Mouse (Mus musculus) frontal cortex, postnatal 36 days (tissue): ENCODE measurements around the gene Chrna3.

Experiments used
- DNase-seq, 2 experiments: peaks; one replicate each; pipeline ENCODE4 v3.0.0; 2022; ENCODE audit warnings: low spot score in 2 of 2

Gene Chrna3

DNA sequence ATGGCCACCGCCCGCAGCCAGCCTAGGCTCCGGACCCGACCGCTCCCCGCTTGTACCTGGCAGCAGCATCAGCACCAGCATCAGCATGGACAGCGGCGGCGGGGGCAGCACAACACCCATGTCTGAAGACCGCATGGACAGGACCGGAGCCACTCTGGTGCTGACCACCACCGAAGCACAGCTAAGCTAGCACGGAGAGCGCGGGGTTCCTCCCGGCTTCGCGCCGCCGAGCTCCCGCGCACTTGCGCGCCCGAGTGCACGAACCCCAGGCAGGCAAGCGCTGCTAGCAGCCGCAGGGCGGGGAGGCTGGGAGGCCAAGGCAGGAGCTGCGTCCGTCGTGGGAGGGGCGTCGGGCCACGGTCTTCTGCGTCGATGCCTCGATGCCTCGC, at the start of gene Chrna3:
TSS of gene Chrna3 (minus strand) at position 288 of the 389 bp plus-strand sequence.
- DNase-seq, result no peak

- no peak for DNase-seq
Measured at GRCm38 (mm10) chr9:55067965-55068265, 41.6 kb upstream of the Chrna3 start.

- DNase-seq, result peak in 1 of 2 experiments; percentile 22
Measured at GRCm38 (mm10) chr9:55067260-55067964, 41.0 kb upstream of the Chrna3 start.

DNA sequence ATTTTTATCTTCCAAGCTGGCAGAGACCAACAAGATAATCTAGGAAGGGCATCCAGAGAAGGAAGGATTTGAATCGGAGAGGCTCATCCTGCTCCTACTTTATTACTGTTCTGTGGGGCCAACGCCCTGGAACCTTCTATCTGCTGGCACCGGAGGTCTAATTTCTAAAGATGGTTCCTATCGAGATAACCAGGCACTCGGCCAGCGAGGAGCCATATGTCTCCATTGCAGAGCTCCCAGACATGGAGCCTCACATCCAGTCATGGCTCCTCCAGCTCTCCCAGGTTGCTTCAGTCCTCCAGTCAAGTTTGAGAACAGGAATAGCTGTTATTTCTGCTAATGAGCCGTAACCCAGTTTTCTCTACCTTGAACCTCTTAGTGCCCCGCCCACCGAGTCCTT, 38.9 kb upstream of the Chrna3 start:
- no peak for DNase-seq

DNA sequence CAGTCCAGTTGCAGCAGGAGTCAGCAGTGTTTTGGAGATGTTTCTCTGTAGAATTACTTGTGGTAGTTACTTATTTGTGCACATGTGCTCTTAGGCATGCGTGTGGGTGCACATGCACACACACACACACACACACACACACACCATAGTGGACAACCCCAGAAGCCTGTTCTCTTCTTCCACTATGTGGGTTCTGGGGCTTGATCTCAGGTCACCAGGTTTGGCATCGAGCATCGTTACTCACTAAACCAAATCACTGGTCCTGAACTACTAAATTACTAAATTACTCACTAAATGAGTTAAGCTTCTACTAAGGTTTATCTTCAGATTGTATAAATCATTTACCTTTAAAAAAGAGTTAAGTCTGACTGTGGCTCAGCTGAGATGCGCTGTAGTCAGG, 31.7 kb upstream of the Chrna3 start:
- DNase-seq, result no peak

DNA sequence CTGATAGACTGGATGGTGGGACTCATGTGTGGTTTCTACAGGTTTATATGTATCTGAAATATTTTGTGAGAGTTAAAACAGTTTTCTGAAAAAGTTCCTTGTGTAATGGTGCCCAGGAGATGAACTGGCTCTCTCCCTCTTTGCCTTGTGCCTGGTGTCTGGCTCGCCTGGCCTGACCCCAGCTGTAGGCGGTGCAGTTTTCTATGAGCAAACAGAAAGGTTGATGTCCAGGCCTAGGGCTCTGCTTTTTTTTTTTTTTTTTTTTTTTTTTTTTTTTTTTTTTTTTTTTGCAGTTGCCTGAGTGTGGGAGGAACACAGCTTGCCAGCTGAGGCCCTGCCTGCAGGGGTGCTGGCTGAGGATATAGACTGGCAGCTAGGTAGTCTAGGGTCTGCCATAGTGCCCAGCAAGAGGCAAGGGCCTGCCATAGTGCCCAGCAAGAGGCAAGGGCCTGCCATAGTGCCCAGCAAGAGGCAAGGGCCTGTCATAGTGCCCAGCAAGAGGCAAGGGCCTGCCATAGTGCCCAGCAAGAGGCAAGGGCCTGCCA, 29.1 kb upstream of the Chrna3 start:
- no peak for DNase-seq

DNA sequence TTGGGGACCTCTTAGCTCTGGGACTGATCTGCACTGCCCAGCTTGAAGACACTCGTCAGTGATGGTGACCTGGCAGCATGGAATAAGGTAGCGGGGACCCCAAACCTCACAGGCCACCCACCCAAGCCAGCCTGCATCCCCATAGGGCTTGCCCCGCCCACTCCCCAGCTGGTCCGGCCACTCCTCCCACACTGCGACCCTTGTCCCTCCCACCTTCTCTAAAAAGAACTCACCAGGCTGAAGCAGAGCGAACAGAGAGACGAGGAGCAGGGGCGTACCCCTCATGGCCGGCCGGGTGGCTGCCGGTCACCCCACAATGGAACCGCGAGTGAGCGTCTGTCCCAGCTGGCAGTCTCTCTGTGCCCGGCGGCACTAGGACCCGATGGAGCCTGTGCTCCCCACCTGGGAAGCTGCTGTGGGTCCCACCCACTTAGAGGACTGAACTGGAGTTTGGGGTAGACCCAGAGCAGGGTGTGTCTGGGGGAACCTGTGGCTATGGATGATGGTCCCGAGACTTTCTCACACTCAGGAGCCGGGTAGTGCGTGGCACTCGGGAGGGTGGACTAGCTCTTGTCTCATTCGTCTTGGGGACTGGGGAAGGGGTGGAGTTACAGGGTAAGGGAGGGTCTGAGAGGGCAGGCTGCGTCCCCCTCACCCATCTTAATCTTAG, 22.0 kb upstream of the Chrna3 start, which contains the start of gene Chrnb4:
TSS of gene Chrnb4 (minus strand) at position 569 of the 670 bp plus-strand sequence.
- DNase-seq, result no peak

GRCm38 (mm10) chr9:55046764-55047163, 20.4 kb upstream of the Chrna3 start:
- no peak for DNase-seq

DNA sequence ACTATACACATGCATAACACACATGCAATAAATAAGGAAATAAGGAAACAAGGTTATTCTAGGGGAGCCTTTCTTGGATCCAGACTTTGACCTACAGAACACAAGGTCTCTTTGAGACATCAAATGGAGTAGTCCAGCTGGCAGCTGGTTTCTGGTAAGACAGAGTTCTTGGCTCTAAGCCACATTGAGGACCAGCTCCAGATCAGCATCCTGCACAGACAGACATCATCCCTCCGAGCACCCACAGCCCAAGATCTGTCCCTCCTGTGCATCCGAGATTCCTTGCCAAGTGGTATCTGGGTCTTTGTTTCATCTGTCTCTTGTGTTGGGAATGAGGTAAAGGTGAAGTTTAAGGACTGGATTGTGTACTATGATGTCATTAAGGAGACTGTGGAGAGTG, 18.6 kb upstream of the Chrna3 start:
- DNase-seq, result no peak

DNA sequence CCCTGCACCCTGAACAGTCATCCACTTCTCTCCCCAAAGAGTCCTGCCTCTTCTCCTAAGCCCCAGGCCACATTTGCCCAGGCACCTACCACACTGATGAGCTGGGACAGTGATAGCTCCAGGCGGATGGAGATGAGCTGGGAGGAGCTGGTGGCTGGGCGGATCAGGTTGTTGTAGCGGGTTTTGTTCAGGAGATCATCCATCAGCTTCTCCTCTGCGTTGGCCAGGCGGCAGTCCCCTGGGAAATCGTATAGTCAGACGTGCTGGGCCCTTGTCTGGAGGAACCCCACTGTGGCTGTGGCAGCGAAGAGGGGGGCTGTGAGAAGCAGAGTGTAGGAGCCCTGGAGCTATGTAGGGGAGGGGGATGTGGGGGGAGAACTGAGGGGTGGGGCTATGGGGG, 17.3 kb upstream of the Chrna3 start:
- DNase-seq, result no peak

DNA sequence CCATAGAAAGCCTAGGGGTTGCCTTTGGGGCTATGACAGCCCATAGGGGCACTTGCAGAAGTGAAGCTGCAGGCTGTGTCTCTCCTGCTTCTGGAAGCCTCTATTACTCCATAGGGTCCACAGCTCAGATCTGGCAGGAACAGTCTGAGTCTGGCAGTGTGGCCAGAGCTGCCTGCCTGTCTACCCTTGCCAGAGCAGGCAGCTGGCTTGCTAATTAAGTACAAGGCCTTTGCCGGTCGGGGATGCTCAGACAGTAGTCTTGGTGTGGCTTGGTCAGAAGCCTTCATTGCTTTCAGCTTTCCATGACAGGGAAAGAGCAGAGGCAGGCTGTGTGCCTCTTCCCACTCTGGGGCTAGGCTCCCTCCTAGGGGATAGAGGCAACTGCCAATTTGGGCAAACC, 15.0 kb upstream of the Chrna3 start:
- no peak for DNase-seq

GRCm38 (mm10) chr9:55039983-55040382, 13.6 kb upstream of the Chrna3 start:
- DNase-seq, result no peak

DNA sequence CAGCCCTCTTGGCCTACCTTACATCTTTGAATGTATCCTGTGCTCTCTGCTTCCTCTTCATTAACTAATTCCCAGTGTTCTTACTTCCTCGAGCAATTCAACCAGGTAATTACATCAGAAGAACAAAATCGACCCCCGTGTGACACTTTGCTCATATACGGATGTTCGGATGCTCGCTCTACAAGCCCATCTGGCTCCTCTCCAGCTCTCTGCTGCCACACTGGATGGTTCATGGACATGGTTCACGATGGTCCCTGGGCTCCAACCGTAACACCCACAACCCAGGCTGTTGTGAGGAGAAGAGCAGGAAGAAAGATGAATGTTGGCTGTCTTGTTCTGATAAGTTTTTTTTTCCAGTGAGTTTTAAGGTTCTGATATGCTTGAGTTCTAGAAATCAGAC, 12.6 kb upstream of the Chrna3 start:
- DNase-seq, result no peak

GRCm38 (mm10) chr9:55031435-55032167, 5.2 kb upstream of the Chrna3 start:
- no peak for DNase-seq

GRCm38 (mm10) chr9:55025534-55026274, 658 bp downstream of the Chrna3 start:
- DNase-seq, result no peak

DNA sequence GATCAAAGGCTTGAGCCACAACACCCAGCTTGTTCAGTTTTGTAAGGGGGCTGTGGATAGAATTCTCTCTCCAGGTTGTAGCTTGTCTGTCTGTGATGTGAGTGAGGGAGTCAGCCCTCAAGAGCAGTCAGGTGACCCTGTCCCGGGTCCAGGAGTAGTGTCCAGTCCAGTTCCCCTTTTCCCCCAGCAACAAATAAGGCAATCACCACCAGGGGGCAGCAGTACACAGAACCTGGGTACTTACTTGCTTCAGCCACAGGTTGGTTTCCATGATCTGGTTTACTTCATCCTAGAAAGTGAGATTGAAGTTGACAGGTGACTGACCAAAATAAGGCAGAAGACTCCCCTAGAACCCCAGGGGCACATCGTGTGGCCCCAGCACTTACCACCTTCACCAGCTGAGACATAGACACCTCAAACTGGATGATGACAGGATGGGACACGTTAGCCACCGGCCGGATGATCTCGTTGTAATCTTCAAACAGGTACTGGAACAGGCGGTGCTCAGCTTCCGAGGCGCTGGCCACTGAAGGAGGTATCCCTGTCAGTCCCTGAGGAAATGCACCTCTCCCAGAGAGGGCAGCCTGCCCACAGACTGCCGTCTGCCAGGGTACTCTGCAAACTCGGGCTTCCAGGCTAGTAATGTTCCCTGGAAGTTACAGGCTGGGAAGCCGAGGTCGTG, 2.3 kb downstream of the Chrna3 start:
- peak; percentile 68 to 77 for DNase-seq

DNA sequence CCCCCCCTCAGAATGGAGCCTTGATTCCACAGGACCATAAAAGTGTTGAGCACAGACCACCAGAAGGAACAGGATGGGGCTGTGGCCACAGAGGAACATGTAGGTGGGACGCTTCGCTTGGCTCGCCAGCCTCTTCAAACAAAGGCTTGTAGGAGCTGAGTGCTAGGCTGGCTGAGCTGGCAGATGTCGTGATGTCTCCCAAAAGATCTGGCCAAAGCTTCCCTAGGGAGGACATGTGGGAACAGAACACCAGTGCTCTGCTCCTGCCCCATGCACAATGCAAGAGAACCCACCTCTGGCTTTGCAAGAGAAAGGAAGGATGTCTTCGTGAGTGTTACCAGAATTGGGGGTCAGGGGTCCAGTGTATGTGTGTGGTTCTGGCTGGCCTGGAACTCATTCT, 3.0 kb downstream of the Chrna3 start:
- DNase-seq, result no peak

DNA sequence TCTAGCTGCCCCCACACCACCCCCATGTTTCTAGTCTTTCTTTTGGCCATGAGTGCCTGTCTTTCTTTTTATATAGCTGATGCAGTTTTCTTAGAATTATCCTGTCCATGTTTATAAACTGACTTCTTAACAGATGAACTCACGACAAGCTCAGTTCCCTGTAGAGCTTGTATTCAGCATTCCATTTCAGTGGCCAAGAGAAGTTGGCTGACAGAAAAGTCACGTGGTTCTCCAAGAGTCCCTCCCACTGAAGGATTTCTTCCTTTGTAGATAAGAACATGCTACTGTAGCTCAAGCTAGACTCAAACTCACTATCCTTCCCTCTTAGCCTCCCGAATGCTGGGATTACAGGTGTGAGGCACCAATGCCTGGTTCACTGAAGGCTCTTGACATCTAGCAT, 9.4 kb downstream of the Chrna3 start:
- no peak for DNase-seq

- no peak for DNase-seq
Measured at GRCm38 (mm10) chr9:55010588-55011350, 15.6 kb downstream of the Chrna3 start.

DNA sequence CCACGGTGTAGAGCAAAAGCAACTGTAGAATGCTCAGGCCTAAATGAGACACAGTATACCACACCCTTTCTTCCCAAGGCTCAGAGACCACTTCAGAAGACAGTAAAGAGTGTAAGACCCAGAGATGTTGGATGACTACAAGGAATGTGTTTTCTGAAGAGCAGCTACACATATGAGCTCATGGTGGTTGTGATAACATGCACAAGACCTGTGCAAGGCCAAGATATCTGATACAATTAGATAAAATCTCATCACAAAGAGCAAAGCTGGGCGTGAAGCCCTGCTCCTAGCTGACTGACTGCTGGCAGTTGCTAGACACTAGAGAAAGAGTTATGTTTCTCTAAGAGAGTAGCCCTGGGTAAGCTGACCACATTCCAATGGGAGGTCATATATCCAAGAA, 16.7 kb downstream of the Chrna3 start:
- DNase-seq, result no peak

DNA sequence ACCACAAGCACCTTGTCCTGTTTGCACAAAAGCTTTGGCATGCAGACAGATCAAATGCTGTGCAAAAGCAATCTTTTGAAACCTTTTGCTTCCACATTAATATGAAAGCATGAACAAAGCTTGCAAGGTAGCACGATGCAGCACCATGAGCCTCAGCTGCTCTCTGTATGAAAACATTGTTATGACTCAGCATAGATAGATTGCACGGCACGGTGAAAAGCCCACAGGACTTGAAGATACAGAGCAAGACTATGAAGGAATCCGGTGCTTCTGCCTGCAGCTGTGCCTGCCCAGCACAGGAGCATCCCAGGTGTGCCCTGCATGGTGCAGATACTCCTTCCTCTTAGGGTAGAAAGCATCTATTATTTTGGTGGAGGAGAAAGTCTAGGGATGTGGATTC, 22.8 kb downstream of the Chrna3 start:
- DNase-seq, result no peak
